Mouse (Mus musculus) embryonic facial prominence, embryonic 13.5 days (tissue): ENCODE measurements around the gene Bag2. TPM values are rescaled to one million over a fixed set of nuclear protein-coding genes. Genes with fewer than 3 reads are reported as not detected.

Experiments used
- ATAC-seq: fragments of 200-750 bp; cut with Nextera tagmentation; 2 replicates; pipeline ENCODE4 v1.8.0; 2017; ENCODE audit warnings: low read depth; ENCODE audit not compliant: insufficient number of reproducible peaks, insufficient read depth, low FRiP score, low TSS enrichment
- H3K27ac ChIP-seq: fragments of 300-500 bp; sonication (generic); 2 replicates; pipeline ENCODE4 v1.5.1; 2015; ENCODE audit warnings: moderate library complexity, mild to moderate bottlenecking, inconsistent platforms
- H3K27me3 ChIP-seq: fragments of 300-500 bp; sonication (generic); 2 replicates; pipeline ENCODE4 v1.6.1; 2015; ENCODE audit warnings: mild to moderate bottlenecking, inconsistent platforms
- H3K36me3 ChIP-seq: fragments of 300-500 bp; sonication (generic); 2 replicates; pipeline ENCODE4 v1.6.1; 2015; ENCODE audit warnings: mild to moderate bottlenecking, inconsistent platforms
- H3K4me1 ChIP-seq: fragments of 300-500 bp; sonication (generic); 2 replicates; pipeline ENCODE4 v1.6.1; 2015; ENCODE audit warnings: inconsistent platforms
- H3K4me2 ChIP-seq: fragments of 300-500 bp; sonication (generic); 2 replicates; pipeline ENCODE4 v1.6.1; 2015; ENCODE audit warnings: moderate library complexity, mild to moderate bottlenecking, inconsistent platforms
- H3K4me3 ChIP-seq: fragments of 300-500 bp; sonication (generic); 2 replicates; pipeline ENCODE4 v1.5.1; 2015; ENCODE audit warnings: mild to moderate bottlenecking, inconsistent platforms
- H3K9ac ChIP-seq: fragments of 300-500 bp; sonication (generic); 2 replicates; pipeline ENCODE4 v1.6.1; 2015; ENCODE audit warnings: mild to moderate bottlenecking, inconsistent platforms
- H3K9me3 ChIP-seq: fragments of 300-500 bp; sonication (generic); 2 replicates; pipeline ENCODE4 v1.6.1; 2016; ENCODE audit warnings: inconsistent platforms
- WGBS: fragments of 180-500 bp; shearing (Covaris S2); methylation state at CpG from one replicate; pipeline ENCODE4 v1.1.7; 2015; ENCODE audit warnings: mixed read lengths; 5-methylcytosine and 5-hydroxymethylcytosine counted together
- polyA plus RNA-seq: library from polyadenylated mRNA; unstranded; fragments of >200 nt; fragmentation: Nextera tagmentation; extraction: Ambion mirVana; gene quantifications from 2 replicates; pipeline ENCODE4 v1.2.1, GENCODE M21; 2015

Gene Bag2
- 40.5 and 40.7 TPM in 2 replicates for polyA plus RNA-seq

GRCm38 (mm10) chr1:33757491-33758041 is at the start of gene Bag2:
TSS of gene Bag2 (minus strand) at chr1:33757795.
- Histone ChIP-seq H3K4me2 (peak within 1 kb of the TSS; percentile 91), H3K36me3 (peaks cover 10% of the 10 kb centered on the region), H3K27ac (peak within 1 kb of the TSS; percentile 28; the same call in 1 of the 2 replicates), H3K9me3 (no peaks in the 10 kb centered on the region), H3K4me1 (peaks cover 21% of the 10 kb centered on the region), H3K4me3 (peak within 1 kb of the TSS; percentile 76), H3K27me3 (no peaks in the 10 kb centered on the region), H3K9ac (peak within 1 kb of the TSS; percentile 80)
- WGBS: under 1% methylated on average over 47 of the region's 61 CpGs
- ATAC-seq: peak; percentile 70

DNA sequence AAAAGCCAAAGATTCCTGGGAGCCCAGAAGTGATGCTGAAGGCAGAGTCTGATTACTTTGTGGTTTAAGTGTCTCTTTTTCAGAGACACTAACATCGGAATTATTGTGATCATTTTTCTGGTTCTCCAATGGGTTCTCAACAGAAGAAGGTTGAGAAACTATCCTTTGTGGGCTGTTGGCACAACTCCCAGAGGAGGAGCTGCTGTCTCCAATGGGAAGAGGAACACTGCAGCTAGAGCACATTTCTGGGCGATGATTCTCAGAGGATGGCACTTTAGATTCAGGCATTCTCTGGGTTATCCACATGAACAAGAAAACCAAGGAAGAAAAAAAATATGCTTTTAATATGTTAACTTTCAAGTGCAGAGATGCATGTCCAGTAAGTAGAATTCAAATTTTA is 45.7 kb upstream of the Bag2 start:
- Histone ChIP-seq H3K27ac (no peak overlapping the region), H3K9ac (no peak overlapping the region), H3K4me2 (no peak overlapping the region), H3K4me3 (no peak overlapping the region), H3K36me3 (peaks cover 72% of the 10 kb centered on the region), H3K27me3 (no peaks in the 10 kb centered on the region), H3K9me3 (no peaks in the 10 kb centered on the region), H3K4me1 (no peaks in the 10 kb centered on the region)
- WGBS: 92% methylated on average over 2 of the region's 2 CpGs
- no peak for ATAC-seq

DNA sequence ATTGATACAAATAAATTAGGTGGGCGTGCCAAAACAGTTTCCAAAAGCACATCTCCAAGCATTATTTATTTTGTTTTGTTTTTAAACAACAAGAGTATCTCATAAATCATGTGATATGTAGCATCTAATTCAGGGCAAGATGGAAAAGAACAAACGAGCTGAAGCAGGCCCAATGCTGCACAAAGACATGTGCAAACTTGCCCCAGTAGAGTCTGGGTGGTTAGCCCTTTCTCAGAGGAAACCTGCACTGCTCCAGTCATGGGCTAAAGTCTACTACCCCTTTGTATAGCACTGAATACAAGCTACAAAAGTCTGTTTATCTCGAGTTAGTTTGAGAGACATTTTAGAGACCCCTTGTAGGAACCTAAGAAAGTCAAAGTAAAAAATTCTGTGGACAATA is 42.0 kb upstream of the Bag2 start:
- ATAC-seq: no peak
- Histone ChIP-seq H3K36me3 (peaks cover 70% of the 10 kb centered on the region), H3K4me2 (no peak overlapping the region), H3K27me3 (no peaks in the 10 kb centered on the region), H3K9me3 (no peaks in the 10 kb centered on the region), H3K9ac (no peak overlapping the region), H3K4me3 (no peak overlapping the region), H3K4me1 (no peaks in the 10 kb centered on the region), H3K27ac (no peak overlapping the region)
- 85% methylated on average over 3 of the region's 3 CpGs for WGBS

GRCm38 (mm10) chr1:33788493-33788892 is 30.9 kb upstream of the Bag2 start:
- Histone ChIP-seq H3K27me3 (no peaks in the 10 kb centered on the region), H3K4me3 (no peak overlapping the region), H3K4me2 (no peak overlapping the region), H3K4me1 (no peaks in the 10 kb centered on the region), H3K9ac (no peak overlapping the region), H3K9me3 (no peaks in the 10 kb centered on the region), H3K27ac (no peak overlapping the region), H3K36me3 (peaks cover 15% of the 10 kb centered on the region)
- 56% methylated on average over 3 of the region's 3 CpGs for whole genome bisulfite sequencing
- no peak for ATAC-seq

GRCm38 (mm10) chr1:33788072-33788471 is 30.5 kb upstream of the Bag2 start:
- ATAC-seq: no peak
- Histone ChIP-seq H3K4me1 (no peaks in the 10 kb centered on the region), H3K4me3 (no peak overlapping the region), H3K27ac (no peak overlapping the region), H3K27me3 (no peaks in the 10 kb centered on the region), H3K9me3 (no peaks in the 10 kb centered on the region), H3K36me3 (peaks cover 17% of the 10 kb centered on the region), H3K4me2 (no peak overlapping the region), H3K9ac (no peak overlapping the region)
- WGBS: 84% methylated on average over 5 of the region's 5 CpGs

DNA sequence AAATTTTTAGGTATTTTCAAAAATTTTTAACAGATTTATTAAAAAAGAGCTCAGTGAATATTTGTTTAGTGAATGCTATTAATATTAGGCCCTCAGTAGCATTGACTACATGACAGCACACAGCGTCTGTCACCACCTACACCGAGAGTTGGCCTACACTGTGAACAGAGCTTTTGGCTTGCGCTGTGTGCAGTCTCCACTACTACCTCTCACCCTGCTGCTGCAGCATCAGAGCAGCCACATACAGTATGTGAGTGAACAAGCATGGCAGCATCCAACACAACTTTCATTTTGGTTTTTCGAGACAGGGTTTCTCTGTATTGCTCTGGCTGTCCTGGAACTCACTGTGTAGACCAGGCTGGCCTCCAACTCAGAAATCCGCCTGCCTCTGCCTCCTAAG is 27.0 kb upstream of the Bag2 start:
- no peak overlapping the region for H3K4me3 ChIP-seq
- H3K4me2 ChIP-seq: no peak overlapping the region
- H3K36me3 ChIP-seq: peaks cover 25% of the 10 kb centered on the region
- WGBS: 96% methylated on average over 5 of the region's 5 CpGs
- H3K9me3 ChIP-seq: no peaks in the 10 kb centered on the region
- no peak overlapping the region for H3K9ac ChIP-seq
- H3K27me3 ChIP-seq: no peaks in the 10 kb centered on the region
- ATAC-seq: no peak
- no peak overlapping the region for H3K27ac ChIP-seq
- H3K4me1 ChIP-seq: no peaks in the 10 kb centered on the region

DNA sequence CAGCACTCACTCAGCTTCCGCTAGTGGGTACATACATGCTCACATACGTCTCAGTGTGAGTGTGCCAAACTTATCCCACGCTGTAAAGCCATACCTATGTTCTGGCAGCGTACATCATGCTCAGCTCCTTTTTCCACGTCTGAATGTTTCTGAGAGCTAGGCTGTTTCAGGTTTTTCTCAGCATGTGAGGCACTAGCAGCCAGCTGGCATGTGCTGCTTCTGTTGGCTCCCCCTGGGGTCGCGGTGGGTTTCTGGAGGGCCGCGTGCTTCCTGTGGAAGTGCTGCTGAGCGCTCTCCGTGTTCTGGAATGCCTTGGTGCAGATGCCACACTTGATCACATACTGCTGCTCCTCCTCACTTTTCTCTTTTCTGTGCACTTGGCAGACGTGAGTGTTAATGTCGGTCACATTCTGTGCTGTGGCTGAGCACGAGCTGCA is 18.6 kb upstream of the Bag2 start:
- Histone ChIP-seq H3K36me3 (peaks cover 51% of the 10 kb centered on the region), H3K9ac (no peak overlapping the region), H3K4me3 (no peak overlapping the region), H3K9me3 (no peaks in the 10 kb centered on the region), H3K27me3 (no peaks in the 10 kb centered on the region), H3K27ac (no peak overlapping the region), H3K4me1 (no peaks in the 10 kb centered on the region), H3K4me2 (no peak overlapping the region)
- ATAC-seq: no peak
- WGBS: 78% methylated on average over 14 of the region's 14 CpGs

GRCm38 (mm10) chr1:33772106-33772505 is 14.5 kb upstream of the Bag2 start:
- Histone ChIP-seq H3K4me3 (no peak overlapping the region), H3K27me3 (no peaks in the 10 kb centered on the region), H3K4me2 (no peak overlapping the region), H3K36me3 (peaks cover 66% of the 10 kb centered on the region), H3K4me1 (no peaks in the 10 kb centered on the region), H3K9me3 (no peaks in the 10 kb centered on the region), H3K27ac (no peak overlapping the region), H3K9ac (no peak overlapping the region)
- WGBS: 88% methylated on average over 9 of the region's 9 CpGs
- ATAC-seq: no peak

- no peak overlapping the region for H3K4me2 ChIP-seq
- H3K4me1 ChIP-seq: no peaks in the 10 kb centered on the region
- no peaks in the 10 kb centered on the region for H3K9me3 ChIP-seq
- no peak for ATAC-seq
- 91% methylated on average over 10 of the region's 10 CpGs for WGBS
- H3K9ac ChIP-seq: no peak overlapping the region
- H3K27ac ChIP-seq: no peak overlapping the region
- H3K4me3 ChIP-seq: no peak overlapping the region
- H3K27me3 ChIP-seq: no peaks in the 10 kb centered on the region
- H3K36me3 ChIP-seq: peaks cover 65% of the 10 kb centered on the region
These were observed 14.0 kb upstream of the Bag2 start for GRCm38 (mm10) chr1:33771621-33772020.

DNA sequence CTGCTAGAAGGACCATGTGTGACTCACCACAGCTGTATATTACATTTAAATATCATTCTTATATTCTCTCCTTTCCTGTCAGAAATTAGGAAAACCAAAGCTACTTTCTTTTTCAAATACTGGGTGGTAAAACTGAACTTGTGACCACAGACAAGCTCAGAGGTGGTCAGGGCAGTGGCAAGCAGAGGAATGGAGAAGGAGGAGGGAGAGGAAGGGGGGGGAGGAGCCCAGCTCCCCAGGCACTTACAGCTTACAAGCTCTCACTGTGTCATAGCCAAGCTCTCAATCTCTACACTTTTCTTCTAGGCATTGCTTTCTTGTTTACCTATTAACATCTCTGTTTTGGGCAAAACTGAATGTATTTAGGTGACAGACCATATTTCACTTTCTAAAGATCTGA is 11.2 kb upstream of the Bag2 start:
- Histone ChIP-seq H3K27ac (no peak overlapping the region), H3K9me3 (no peaks in the 10 kb centered on the region), H3K4me2 (no peak overlapping the region), H3K36me3 (peaks cover 63% of the 10 kb centered on the region), H3K9ac (no peak overlapping the region), H3K4me3 (no peak overlapping the region), H3K4me1 (peaks cover 5% of the 10 kb centered on the region; the same call in 1 of the 2 replicates), H3K27me3 (no peaks in the 10 kb centered on the region)
- ATAC-seq: no peak

GRCm38 (mm10) chr1:33768091-33768787 is 10.6 kb upstream of the Bag2 start:
- peaks cover 63% of the 10 kb centered on the region for H3K36me3 ChIP-seq
- 83% methylated on average over 1 of the region's 1 CpGs for WGBS

More at GRCm38 (mm10) chr1:33768091-33768787, 10.6 kb upstream of the Bag2 start:
- no peak for ATAC-seq
- no peaks in the 10 kb centered on the region for H3K27me3 ChIP-seq
- H3K9me3 ChIP-seq: no peaks in the 10 kb centered on the region
- H3K27ac ChIP-seq: no peak overlapping the region
- H3K4me3 ChIP-seq: no peak overlapping the region
- H3K4me2 ChIP-seq: no peak overlapping the region
- peaks cover 5% of the 10 kb centered on the region; the same call in 1 of the 2 replicates for H3K4me1 ChIP-seq
- H3K9ac ChIP-seq: no peak overlapping the region
